Mouse (Mus musculus) embryo, embryonic 11 days (tissue): ENCODE measurements around the gene Aloxe3.

Source experiments
- DNase-seq: peaks from one replicate; pipeline ENCODE4 v3.0.0-alpha.2; 2015

Gene Aloxe3

GRCm38 (mm10) chr11:69095511-69096231, 30.0 kb upstream of the Aloxe3 start:
- no peak for DNase-seq

DNA sequence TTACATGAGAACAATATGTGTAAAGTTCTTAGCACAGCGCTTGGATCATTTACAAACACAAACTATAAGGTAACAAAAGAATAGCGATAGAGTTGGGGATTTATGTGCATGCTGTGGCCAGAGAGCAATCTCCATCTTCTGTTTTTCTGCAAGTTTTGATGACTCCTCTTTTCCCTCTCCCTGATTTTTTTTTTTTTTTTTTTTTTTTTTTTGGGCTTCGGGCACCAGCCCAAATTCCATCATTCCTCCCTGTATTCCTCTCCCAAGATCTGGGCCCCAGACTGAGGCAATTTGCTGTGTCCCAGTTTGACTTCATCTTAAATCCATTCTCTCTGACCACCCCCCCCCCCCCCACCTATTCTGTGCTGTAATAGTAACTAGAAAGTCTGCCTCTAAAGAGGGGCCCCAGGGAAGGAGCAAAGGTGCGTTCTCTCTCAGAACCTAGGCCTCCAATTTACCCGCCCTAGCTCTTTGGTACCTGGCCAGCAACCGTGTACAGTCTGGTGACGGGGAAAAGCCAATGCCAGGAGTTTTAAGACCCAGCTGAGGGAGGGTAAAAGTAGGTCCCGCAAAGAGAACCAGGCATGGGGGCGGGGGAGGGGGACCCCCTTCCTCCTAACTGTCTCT, 29.2 kb upstream of the Aloxe3 start:
- no peak for DNase-seq

DNA sequence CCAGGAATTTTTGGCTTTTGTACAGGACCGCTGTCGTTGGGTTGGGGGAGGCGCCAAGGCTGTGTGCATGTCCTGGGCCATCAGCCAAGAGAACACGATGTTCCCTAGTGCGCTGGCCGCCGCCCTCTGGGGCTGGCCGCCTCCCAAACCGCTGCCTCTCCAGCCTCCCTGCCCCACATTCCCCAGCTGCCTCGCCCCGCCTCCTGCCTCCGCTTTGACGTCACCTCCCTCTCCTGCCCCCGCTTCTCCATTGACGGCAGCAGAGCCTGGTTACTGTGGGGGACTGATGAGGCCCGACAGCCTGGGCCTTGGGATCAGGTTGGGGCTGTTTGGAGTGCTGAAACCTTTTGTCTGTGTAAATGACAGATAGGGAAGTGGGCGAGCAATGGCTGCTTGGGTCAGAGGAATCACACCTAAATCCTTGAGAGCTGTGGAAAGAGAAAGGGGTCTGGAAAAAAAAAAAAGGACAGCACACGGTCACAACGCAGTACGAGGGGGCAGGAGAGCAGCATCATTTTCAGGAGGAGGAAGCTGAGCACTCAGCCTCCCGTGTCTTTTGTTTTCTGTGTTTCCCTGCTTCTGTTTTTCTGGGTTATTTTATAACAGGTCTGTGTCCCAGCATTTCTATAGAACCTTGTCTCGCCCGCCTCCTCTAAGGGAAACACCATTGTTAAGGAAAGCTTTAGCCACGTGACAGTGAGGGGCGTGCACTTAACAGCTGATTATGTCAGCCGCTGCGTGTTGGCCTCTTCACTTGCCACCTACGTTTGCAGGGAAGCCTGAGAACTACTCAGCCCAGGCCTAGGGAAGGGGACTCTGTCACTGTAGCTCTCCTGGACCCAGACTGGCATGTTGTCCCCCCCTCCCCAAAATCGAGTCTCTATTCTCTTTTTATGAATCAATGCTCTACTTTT, 28.5 kb upstream of the Aloxe3 start:
- peak; percentile 87 for DNase-seq

- no peak for DNase-seq
These were observed 27.5 kb upstream of the Aloxe3 start for GRCm38 (mm10) chr11:69098039-69098761.

DNA sequence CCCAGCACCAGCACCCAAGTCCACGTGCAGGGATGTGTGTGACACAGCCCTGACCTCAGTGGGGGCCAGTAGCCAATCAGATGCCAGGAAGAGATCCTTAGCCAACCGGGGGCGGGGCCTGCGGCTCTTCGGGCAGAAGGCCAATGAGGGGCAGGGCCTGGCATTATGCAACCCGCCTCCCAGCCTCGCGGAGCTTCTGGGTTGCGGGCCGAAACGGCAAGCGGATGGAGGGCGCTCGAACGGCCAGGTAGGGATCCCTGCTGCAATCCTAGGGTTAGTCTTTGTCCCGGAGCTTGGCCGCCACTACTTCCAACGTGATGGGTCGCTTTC, 27.0 kb upstream of the Aloxe3 start:
- peak; percentile 96 for DNase-seq

DNA sequence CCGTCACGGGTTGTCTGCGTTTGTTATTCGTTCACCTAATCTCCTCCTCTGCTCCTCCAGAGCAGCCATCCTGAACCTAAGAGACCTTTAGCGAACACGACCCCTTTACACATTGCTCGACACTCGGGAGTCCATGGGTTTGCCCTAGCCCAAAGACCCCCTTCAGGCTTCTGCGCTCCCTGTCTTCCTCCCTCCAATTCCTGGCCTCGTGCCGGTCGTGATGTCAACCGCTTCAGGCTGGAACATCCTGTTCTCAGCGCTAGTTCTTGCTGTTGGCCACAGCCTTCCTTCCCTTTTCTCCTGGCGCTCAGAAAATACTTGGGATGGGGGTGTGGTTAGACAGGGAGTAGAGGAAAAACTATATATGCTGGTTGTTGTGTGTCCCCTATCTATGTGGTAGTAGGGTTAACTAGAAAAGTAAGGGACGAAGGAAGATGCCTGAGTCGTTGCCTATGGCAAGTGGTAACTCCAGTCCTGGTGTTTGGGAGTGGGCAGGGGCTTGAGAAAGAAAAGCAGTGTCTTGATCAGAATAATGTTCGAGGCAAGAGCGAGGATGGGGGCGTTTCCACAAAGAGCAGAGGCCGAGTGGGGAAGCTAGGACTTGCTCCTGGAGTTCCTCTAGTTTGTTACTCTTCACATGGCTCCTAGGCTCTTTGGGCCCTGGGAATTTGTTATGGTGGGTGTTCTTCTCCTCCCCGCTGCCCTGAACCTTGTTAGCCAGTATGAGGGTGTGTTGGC, 26.4 kb upstream of the Aloxe3 start:
- DNase-seq = peak; percentile 33

DNA sequence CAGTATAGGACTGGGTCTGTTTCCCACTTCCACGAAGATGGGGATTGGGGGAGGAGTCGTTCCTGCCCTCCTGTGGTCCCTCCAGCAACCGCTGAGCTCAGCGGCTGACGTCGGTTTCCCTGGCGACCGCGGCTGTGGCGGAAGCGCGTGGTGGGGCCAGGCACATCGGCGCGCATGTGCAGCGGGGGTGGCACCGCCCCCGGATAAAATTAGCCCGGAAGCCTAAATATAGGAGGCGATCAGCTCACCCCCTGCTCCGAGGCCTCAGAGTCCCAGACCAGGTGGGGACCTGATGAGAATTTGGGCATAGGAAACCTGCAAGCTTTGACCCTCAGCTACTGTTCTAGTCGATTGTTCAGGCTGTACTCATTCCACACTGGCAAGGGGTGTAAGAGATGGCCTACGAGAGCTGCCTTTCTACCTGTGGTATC, 25.8 kb upstream of the Aloxe3 start:
- DNase-seq = peak; percentile 92

DNA sequence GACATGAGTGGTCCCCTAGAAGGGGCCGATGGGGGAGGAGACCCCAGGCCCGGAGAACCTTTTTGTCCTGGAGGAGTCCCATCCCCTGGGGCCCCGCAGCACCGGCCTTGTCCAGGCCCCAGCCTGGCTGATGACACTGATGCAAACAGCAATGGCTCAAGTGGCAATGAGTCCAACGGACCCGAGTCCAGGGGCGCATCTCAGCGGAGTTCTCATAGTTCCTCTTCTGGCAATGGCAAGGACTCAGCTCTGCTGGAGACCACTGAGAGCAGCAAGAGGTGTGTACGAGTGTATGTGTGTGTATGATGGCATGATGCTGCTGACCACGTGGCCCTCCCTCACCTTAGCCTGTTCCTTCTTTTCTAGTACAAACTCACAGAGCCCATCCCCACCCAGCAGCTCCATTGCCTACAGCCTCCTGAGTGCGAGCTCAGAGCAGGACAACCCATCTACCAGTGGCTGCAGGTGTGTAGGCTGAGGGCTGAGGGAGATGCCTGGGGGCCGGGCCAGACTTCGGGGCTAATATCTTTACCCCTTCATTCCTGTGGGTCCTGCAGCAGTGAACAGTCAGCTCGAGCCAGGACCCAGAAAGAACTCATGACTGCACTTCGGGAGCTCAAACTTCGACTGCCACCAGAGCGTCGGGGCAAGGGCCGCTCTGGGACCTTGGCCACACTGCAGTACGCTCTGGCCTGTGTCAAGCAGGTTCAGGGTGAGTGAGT, 24.9 kb upstream of the Aloxe3 start:
- no peak for DNase-seq

DNA sequence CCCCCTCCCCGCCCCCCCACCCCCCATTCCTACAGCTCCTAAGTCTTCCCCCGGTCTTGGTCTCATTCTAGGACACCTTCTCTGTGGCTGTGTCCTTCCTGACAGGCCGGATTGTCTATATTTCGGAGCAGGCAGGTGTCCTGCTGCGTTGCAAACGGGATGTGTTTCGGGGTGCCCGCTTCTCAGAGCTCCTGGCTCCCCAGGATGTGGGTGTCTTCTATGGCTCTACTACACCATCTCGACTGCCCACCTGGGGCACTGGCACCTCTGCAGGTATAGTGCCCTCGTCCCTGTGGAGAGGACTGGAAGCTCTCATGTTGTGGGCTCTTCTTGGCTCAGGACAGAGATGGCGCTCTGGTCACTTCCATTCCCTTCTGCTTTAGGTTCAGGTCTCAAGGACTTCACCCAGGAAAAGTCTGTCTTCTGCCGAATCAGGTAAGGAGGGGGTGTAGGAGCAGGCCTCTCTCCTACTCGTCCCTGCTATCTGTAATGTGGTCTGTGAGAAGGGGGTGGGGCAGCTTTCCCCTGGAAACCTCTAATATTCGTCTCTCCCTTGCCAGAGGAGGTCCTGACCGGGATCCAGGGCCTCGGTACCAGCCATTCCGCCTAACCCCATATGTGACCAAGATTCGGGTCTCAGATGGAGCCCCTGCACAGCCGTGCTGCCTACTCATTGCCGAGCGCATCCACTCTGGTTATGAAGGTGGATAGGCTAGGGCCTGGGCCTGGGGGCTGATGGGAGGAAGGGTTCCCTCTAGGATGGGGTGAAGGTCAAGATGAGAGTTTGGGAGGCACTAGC, 23.9 kb upstream of the Aloxe3 start:
- DNase-seq = no peak

DNA sequence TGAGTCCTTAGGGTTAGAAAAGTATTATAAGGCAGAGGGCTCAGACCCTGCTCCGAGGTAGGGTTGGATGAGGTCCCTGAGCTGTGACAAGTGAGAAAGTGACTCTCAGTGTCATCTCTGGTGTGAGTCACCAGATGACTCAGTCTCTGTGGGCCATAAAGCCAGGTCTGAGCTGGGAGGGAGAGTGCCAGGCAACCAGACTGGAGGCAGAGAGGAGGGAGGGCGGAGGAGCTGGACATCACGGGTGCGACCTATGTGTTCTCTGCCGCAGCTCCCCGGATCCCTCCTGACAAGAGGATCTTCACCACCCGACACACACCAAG, 23.3 kb upstream of the Aloxe3 start:
- no peak for DNase-seq

GRCm38 (mm10) chr11:69103121-69103520, 22.6 kb upstream of the Aloxe3 start:
- DNase-seq = no peak

DNA sequence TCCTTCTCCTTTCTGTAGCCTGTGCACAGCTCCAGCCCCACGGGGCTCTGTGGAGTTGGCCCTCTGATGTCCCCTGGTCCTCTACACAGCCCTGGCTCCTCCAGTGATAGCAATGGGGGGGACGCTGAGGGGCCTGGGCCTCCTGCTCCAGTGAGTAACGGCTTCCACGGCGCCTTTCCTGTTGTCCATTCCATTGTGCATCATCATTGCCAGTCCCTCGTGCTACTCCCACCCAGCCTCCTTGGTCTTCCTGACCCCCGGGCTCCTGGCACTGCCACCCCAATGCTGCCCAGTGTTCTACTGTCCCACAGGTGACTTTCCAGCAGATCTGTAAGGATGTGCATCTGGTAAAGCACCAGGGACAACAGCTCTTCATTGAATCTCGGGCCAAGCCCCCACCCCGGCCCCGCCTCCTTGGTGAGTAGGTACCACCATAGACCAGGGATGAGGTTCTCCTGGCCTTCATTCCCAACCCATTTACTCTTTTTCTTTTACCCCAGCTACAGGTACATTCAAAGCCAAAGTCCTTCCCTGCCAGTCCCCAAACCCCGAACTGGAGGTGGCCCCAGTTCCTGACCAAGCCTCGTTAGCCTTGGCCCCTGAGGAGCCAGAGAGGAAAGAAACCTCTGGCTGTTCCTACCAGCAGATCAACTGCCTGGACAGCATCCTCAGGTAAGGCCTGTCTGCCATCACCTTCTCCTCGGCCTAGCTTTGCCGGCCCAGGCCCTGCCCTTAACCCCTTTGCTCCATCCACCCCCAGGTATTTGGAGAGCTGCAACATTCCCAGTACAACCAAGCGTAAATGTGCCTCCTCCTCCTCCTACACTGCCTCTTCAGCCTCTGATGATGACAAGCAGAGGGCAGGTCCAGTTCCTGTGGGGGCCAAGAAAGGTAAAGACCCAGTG, 21.9 kb upstream of the Aloxe3 start:
- no peak for DNase-seq

DNA sequence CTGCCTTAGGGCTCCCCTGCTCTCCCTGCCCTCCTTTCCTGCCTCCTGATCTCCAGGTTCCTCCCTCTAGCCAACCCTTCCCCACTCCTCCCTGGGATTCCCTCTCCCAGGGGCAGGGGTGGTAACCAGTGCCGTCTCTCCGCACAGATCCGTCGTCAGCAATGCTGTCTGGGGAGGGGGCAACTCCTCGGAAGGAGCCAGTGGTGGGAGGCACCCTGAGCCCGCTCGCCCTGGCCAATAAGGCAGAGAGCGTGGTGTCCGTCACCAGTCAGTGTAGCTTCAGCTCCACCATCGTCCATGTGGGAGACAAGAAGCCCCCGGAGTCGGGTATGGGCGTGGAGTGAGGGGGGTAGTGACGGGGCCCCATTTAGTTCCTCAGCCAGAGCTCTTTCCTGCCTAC, 21.2 kb upstream of the Aloxe3 start:
- no peak for DNase-seq

- DNase-seq = no peak
These were observed 20.5 kb upstream of the Aloxe3 start for GRCm38 (mm10) chr11:69105227-69105626.

DNA sequence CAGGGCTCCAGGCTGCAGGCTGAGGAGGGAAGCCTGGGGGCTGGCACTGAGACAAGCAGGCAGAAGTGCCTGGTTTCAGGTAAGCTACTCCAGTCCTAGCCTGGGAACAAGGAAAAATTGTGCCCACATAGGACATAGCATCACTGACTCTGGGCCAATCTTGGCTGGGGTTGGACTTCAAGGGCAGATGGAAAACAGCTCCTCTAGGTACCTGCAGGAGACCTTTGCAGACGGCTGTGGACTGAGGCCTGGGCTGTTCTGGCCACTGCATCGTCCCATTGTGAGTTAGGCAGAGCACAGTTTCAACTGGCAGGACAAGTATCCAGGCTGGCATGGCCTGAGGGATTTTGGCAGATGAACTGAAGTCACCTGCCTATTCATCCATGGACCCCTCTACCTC, 19.9 kb upstream of the Aloxe3 start:
- no peak for DNase-seq

- DNase-seq = no peak
These were observed 19.4 kb upstream of the Aloxe3 start for GRCm38 (mm10) chr11:69106299-69106698.

DNA sequence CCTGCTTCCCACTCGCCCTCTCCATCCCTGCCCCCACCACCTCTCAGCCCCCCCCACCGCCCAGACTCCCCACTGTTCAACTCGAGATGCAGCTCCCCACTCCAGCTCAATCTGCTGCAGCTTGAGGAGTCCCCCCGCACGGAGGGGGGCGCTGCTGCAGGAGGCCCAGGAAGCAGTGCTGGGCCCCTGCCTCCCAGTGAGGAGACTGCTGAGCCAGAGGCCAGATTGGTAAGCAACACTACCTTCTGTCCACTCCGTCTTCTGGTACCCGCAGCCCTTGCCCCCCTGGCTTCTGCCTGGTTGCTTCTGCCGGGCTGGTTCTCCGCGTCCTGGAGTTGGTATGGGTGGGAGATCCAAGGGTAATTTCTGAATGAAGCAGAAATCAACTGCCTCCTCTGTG, 18.9 kb upstream of the Aloxe3 start:
- DNase-seq = no peak

DNA sequence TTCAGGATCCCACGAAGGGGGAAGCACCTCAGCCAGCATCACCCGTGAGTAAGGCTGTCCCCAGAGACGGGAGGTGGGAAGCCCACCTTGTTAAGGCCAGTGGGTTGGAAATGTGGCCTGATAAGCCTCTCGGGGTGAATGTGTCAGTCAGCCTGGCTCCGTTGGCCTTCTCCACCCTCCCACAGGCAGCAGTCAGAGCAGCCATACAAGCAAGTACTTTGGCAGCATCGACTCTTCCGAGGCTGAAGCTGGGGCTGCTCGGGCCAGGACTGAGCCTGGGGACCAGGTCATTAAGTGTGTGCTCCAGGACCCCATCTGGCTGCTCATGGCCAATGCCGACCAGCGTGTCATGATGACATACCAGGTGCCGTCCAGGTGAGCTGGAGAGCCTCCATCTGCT, 18.0 kb upstream of the Aloxe3 start:
- no peak for DNase-seq

- no peak for DNase-seq
These were observed 17.5 kb upstream of the Aloxe3 start for GRCm38 (mm10) chr11:69108223-69108622.
